Mouse (Mus musculus): ENCODE data around the gene Taf4.
A peak's percentile ranks its signal among the peaks of the same experiment; 100 is the strongest.

Gene Taf4

GRCm38 (mm10) chr2:179976628-179977343, at the start of gene Taf4:
TSS of gene Taf4 (minus strand) at chr2:179976646.
- peak; percentile 91 for DNase-seq (ENCODE audit: low spot score)

- no peak for DNase-seq (ENCODE audit: low spot score)
Observed at GRCm38 (mm10) chr2:180025861-180026200, 49.4 kb upstream of the Taf4 start.

GRCm38 (mm10) chr2:180025135-180025860, 48.9 kb upstream of the Taf4 start:
- DNase-seq (ENCODE audit: low spot score), result no peak

GRCm38 (mm10) chr2:180024401-180025098, 48.1 kb upstream of the Taf4 start, which contains the start of gene Lsm14b:
TSS of gene Lsm14b (plus strand) at chr2:180024987.
- peak; percentile 98 for DNase-seq (ENCODE audit: low spot score)

- no peak for DNase-seq (ENCODE audit: low spot score)
Observed at GRCm38 (mm10) chr2:180022751-180023150, 46.3 kb upstream of the Taf4 start.

GRCm38 (mm10) chr2:180020919-180021318, 44.5 kb upstream of the Taf4 start:
- no peak for DNase-seq (ENCODE audit: low spot score)

GRCm38 (mm10) chr2:180020091-180020661, 43.7 kb upstream of the Taf4 start:
- DNase-seq (ENCODE audit: low spot score), result no peak

GRCm38 (mm10) chr2:180018573-180018972, 42.1 kb upstream of the Taf4 start:
- DNase-seq (ENCODE audit: low spot score), result no peak

GRCm38 (mm10) chr2:180017632-180018031, 41.2 kb upstream of the Taf4 start:
- no peak for DNase-seq (ENCODE audit: low spot score)

GRCm38 (mm10) chr2:180013686-180014085, 37.2 kb upstream of the Taf4 start:
- no peak for DNase-seq (ENCODE audit: low spot score)

GRCm38 (mm10) chr2:180011370-180011769, 34.9 kb upstream of the Taf4 start:
- no peak for DNase-seq (ENCODE audit: low spot score)

- no peak for DNase-seq (ENCODE audit: low spot score)
Observed at GRCm38 (mm10) chr2:180010686-180011085, 34.2 kb upstream of the Taf4 start.

- DNase-seq (ENCODE audit: low spot score), result no peak
Observed at GRCm38 (mm10) chr2:180006352-180007017, 30.0 kb upstream of the Taf4 start.

GRCm38 (mm10) chr2:180005656-180006351, 29.4 kb upstream of the Taf4 start:
- DNase-seq (ENCODE audit: low spot score), result no peak

- DNase-seq (ENCODE audit: low spot score), result no peak
Observed at GRCm38 (mm10) chr2:180001635-180002034, 25.2 kb upstream of the Taf4 start.

GRCm38 (mm10) chr2:179998431-179998830, 22.0 kb upstream of the Taf4 start:
- DNase-seq (ENCODE audit: low spot score), result no peak

- DNase-seq (ENCODE audit: low spot score), result no peak
Observed at GRCm38 (mm10) chr2:179993071-179993470, 16.6 kb upstream of the Taf4 start.

- no peak for DNase-seq (ENCODE audit: low spot score)
Observed at GRCm38 (mm10) chr2:179989098-179989497, 12.7 kb upstream of the Taf4 start.

- DNase-seq (ENCODE audit: low spot score), result no peak
Observed at GRCm38 (mm10) chr2:179986437-179987022, 10.1 kb upstream of the Taf4 start.

GRCm38 (mm10) chr2:179985695-179986094, 9.2 kb upstream of the Taf4 start:
- DNase-seq (ENCODE audit: low spot score), result no peak

GRCm38 (mm10) chr2:179984830-179985229, 8.4 kb upstream of the Taf4 start:
- DNase-seq (ENCODE audit: low spot score), result no peak
